Mouse (Mus musculus): ENCODE measurements around the gene Atic. TPM values are rescaled to one million over a fixed set of nuclear protein-coding genes. Genes with fewer than 3 reads are reported as not detected.

The Atic gene
- polyA plus RNA-seq, 1 experiment, result 23.4 TPM

- DNase-seq (ENCODE audit: low read depth in 1 of 2, low spot score in 2 of 2), result no peak
- TF ChIP-seq POLR2A (IDR thresholded peaks at IDR 0.05; ENCODE audit: low read depth, low read length) (no peak), CTCF (IDR thresholded peaks at IDR 0.05; ENCODE audit: extremely low read depth, insufficient read depth, insufficient read length, insufficient replicate concordance) (no peak)
- no peak overlapping the region for H3K27ac ChIP-seq (ENCODE audit: insufficient read depth, low read length)
- no peak overlapping the region for H3K4me3 ChIP-seq (ENCODE audit: extremely low read depth, insufficient read depth, insufficient read length)
- H3K36me3 ChIP-seq (ENCODE audit: control insufficient read depth, insufficient read depth, low read length), result no peaks in the 10 kb centered on the region
- H3K27me3 ChIP-seq (ENCODE audit: control insufficient read depth, insufficient read depth, low read length), result no peaks in the 10 kb centered on the region
- no peaks in the 10 kb centered on the region for H3K4me1 ChIP-seq (ENCODE audit: control insufficient read depth, insufficient read depth, insufficient read length)
- WGBS, result 88% methylated on average over 4 of the region's 4 CpGs
These were observed 17.3 kb upstream of the Atic start for GRCm38 (mm10) chr1:71539641-71540040.

GRCm38 (mm10) chr1:71540437-71540836 is 16.5 kb upstream of the Atic start:
- 95% methylated on average over 3 of the region's 3 CpGs for WGBS
- H3K4me3 ChIP-seq (ENCODE audit: extremely low read depth, insufficient read depth, insufficient read length), result no peak overlapping the region
- H3K27me3 ChIP-seq (ENCODE audit: control insufficient read depth, insufficient read depth, low read length), result no peaks in the 10 kb centered on the region
- no peak for TF ChIP-seq CTCF (IDR thresholded peaks at IDR 0.05; ENCODE audit: extremely low read depth, insufficient read depth, insufficient read length, insufficient replicate concordance)
- no peak for TF ChIP-seq POLR2A (IDR thresholded peaks at IDR 0.05; ENCODE audit: low read depth, low read length)
- no peaks in the 10 kb centered on the region for H3K36me3 ChIP-seq (ENCODE audit: control insufficient read depth, insufficient read depth, low read length)
- H3K4me1 ChIP-seq (ENCODE audit: control insufficient read depth, insufficient read depth, insufficient read length), result no peaks in the 10 kb centered on the region
- no peak overlapping the region for H3K27ac ChIP-seq (ENCODE audit: insufficient read depth, low read length)
- no peak for DNase-seq (ENCODE audit: low read depth in 1 of 2, low spot score in 2 of 2)

- H3K36me3 ChIP-seq (ENCODE audit: control insufficient read depth, insufficient read depth, low read length), result no peaks in the 10 kb centered on the region
- WGBS, result 88% methylated on average over 10 of the region's 10 CpGs
- TF ChIP-seq CTCF (IDR thresholded peaks at IDR 0.05; ENCODE audit: extremely low read depth, insufficient read depth, insufficient read length, insufficient replicate concordance), result no peak
- H3K4me1 ChIP-seq (ENCODE audit: control insufficient read depth, insufficient read depth, insufficient read length), result no peaks in the 10 kb centered on the region
- H3K27me3 ChIP-seq (ENCODE audit: control insufficient read depth, insufficient read depth, low read length), result no peaks in the 10 kb centered on the region
- no peak for DNase-seq (ENCODE audit: low read depth in 1 of 2, low spot score in 2 of 2)
- no peak overlapping the region for H3K4me3 ChIP-seq (ENCODE audit: extremely low read depth, insufficient read depth, insufficient read length)
- no peak overlapping the region for H3K27ac ChIP-seq (ENCODE audit: insufficient read depth, low read length)
These were observed 6.2 kb upstream of the Atic start for GRCm38 (mm10) chr1:71550626-71551195.

GRCm38 (mm10) chr1:71560626-71561025 is 3.7 kb downstream of the Atic start:
- no peak for DNase-seq (ENCODE audit: low read depth in 1 of 2, low spot score in 2 of 2)
- Histone ChIP-seq H3K4me3 (ENCODE audit: extremely low read depth, insufficient read depth, insufficient read length) (no peak overlapping the region), H3K4me1 (ENCODE audit: control insufficient read depth, insufficient read depth, insufficient read length) (peaks cover 2% of the 10 kb centered on the region; the same call in 1 of the 2 replicates), H3K36me3 (ENCODE audit: control insufficient read depth, insufficient read depth, low read length) (peaks cover 30% of the 10 kb centered on the region), H3K27ac (ENCODE audit: insufficient read depth, low read length) (no peak overlapping the region), H3K27me3 (ENCODE audit: control insufficient read depth, insufficient read depth, low read length) (no peaks in the 10 kb centered on the region)
- no peak for TF ChIP-seq CTCF (IDR thresholded peaks at IDR 0.05; ENCODE audit: extremely low read depth, insufficient read depth, insufficient read length, insufficient replicate concordance)
- no peak for TF ChIP-seq POLR2A (IDR thresholded peaks at IDR 0.05; ENCODE audit: low read depth, low read length)
- WGBS, result 96% methylated on average over 4 of the region's 4 CpGs

GRCm38 (mm10) chr1:71564291-71564690 is 7.3 kb downstream of the Atic start:
- no peaks in the 10 kb centered on the region for H3K4me1 ChIP-seq (ENCODE audit: control insufficient read depth, insufficient read depth, insufficient read length)
- no peak overlapping the region for H3K27ac ChIP-seq (ENCODE audit: insufficient read depth, low read length)
- no peak for TF ChIP-seq POLR2A (IDR thresholded peaks at IDR 0.05; ENCODE audit: low read depth, low read length)
- TF ChIP-seq CTCF (IDR thresholded peaks at IDR 0.05; ENCODE audit: extremely low read depth, insufficient read depth, insufficient read length, insufficient replicate concordance), result no peak
- DNase-seq (ENCODE audit: low read depth in 1 of 2, low spot score in 2 of 2), result no peak
- no peaks in the 10 kb centered on the region for H3K27me3 ChIP-seq (ENCODE audit: control insufficient read depth, insufficient read depth, low read length)
- no peak overlapping the region for H3K4me3 ChIP-seq (ENCODE audit: extremely low read depth, insufficient read depth, insufficient read length)
- WGBS, result 91% methylated on average over 7 of the region's 7 CpGs
- peaks cover 48% of the 10 kb centered on the region for H3K36me3 ChIP-seq (ENCODE audit: control insufficient read depth, insufficient read depth, low read length)

GRCm38 (mm10) chr1:71567884-71568605 is 11.1 kb downstream of the Atic start:
- no peak for DNase-seq (ENCODE audit: low read depth in 1 of 2, low spot score in 2 of 2)
- Histone ChIP-seq H3K27ac (ENCODE audit: insufficient read depth, low read length) (no peak overlapping the region), H3K36me3 (ENCODE audit: control insufficient read depth, insufficient read depth, low read length) (peaks cover 54% of the 10 kb centered on the region), H3K4me1 (ENCODE audit: control insufficient read depth, insufficient read depth, insufficient read length) (no peaks in the 10 kb centered on the region), H3K27me3 (ENCODE audit: control insufficient read depth, insufficient read depth, low read length) (no peaks in the 10 kb centered on the region), H3K4me3 (ENCODE audit: extremely low read depth, insufficient read depth, insufficient read length) (no peak overlapping the region)
- WGBS, result 72% methylated on average over 16 of the region's 16 CpGs
- no peak for TF ChIP-seq POLR2A (IDR thresholded peaks at IDR 0.05; ENCODE audit: low read depth, low read length)
- TF ChIP-seq CTCF (IDR thresholded peaks at IDR 0.05; ENCODE audit: extremely low read depth, insufficient read depth, insufficient read length, insufficient replicate concordance), result no peak

- Histone ChIP-seq H3K27ac (ENCODE audit: insufficient read depth, low read length) (no peak overlapping the region), H3K4me3 (ENCODE audit: extremely low read depth, insufficient read depth, insufficient read length) (no peak overlapping the region), H3K36me3 (ENCODE audit: control insufficient read depth, insufficient read depth, low read length) (peaks cover 51% of the 10 kb centered on the region), H3K4me1 (ENCODE audit: control insufficient read depth, insufficient read depth, insufficient read length) (no peaks in the 10 kb centered on the region), H3K27me3 (ENCODE audit: control insufficient read depth, insufficient read depth, low read length) (no peaks in the 10 kb centered on the region)
- no peak for DNase-seq (ENCODE audit: low read depth in 1 of 2, low spot score in 2 of 2)
- TF ChIP-seq CTCF (IDR thresholded peaks at IDR 0.05; ENCODE audit: extremely low read depth, insufficient read depth, insufficient read length, insufficient replicate concordance) (no peak), POLR2A (IDR thresholded peaks at IDR 0.05; ENCODE audit: low read depth, low read length) (no peak)
- 86% methylated on average over 4 of the region's 4 CpGs for WGBS
These were observed 13.2 kb downstream of the Atic start for GRCm38 (mm10) chr1:71570116-71570515.

Data from spleen, adult 2 months (tissue).